Mouse (Mus musculus) C2C12 (cell line): ENCODE results near the gene Atxn10.

ENCODE experiments used
- CTCF ChIP-seq: IDR thresholded peaks from one replicate; pipeline ENCODE4 v1.5.1; 2011; ENCODE audit not compliant: control insufficient read depth, insufficient read depth, insufficient read length
- MAX ChIP-seq: IDR thresholded peaks from one replicate; pipeline ENCODE4 v1.6.1; 2011; ENCODE audit warnings: mild to moderate bottlenecking, control low read depth

DNA sequence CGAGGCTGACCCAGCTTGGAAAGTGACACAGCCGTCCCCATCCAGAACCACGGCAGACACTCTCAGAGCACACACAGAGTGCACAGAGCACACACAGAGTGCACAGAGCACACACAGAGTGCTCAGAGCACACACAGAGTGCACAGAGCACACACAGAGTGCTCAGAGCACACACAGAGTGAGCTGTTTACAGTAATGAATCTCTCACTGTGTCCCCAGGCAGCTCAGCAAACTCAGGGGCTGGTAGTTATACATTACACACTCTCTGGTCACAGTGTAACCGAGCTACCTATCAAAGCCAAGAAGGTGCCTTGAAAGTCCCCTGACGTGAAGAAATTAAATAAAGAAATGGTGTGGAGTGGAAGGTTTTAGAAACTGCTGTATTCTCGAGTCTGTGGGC, 133.4 kb downstream of the Atxn10 start:
- no peak for TF ChIP-seq CTCF
- TF ChIP-seq MAX = no peak
